Mouse (Mus musculus) natural killer cell, adult 2 months (primary cell): ENCODE results near the gene Olfr1382.
"Not testable (repeated sequence)": the region's sequence is repeated elsewhere in the genome, so short reads cannot be mapped to it uniquely, and the experiment has no call there.

Experiments
- DNase-seq, 2 experiments: peaks; one replicate each; pipeline ENCODE4 v3.0.0; 2022; ENCODE audit warnings: low spot score in 2 of 2

Olfr1382 gene

GRCm38 (mm10) chr11:49527947-49528346 lies at the start of gene Olfr1382:
Olfr1382 (plus strand) TSS chr11:49528247.
- DNase-seq, result no peak

GRCm38 (mm10) chr11:49485973-49486372 lies 42.1 kb upstream of the Olfr1382 start:
- DNase-seq, result no peak

- not testable (repeated sequence) for DNase-seq
Observed at GRCm38 (mm10) chr11:49488770-49489169, 39.3 kb upstream of the Olfr1382 start, which contains the start of gene Olfr1385. Olfr1385 (plus strand) TSS chr11:49489070.

GRCm38 (mm10) chr11:49518086-49518485 lies 10.0 kb upstream of the Olfr1382 start:
- DNase-seq, result no peak

GRCm38 (mm10) chr11:49519348-49519747 lies 8.7 kb upstream of the Olfr1382 start, which contains the start of gene Olfr1383:
Olfr1383 (plus strand) TSS chr11:49519648.
- DNase-seq, result no peak

- no peak for DNase-seq
Observed at GRCm38 (mm10) chr11:49532761-49533160, 4.7 kb downstream of the Olfr1382 start.

GRCm38 (mm10) chr11:49536631-49537030 lies 8.6 kb downstream of the Olfr1382 start:
- DNase-seq, result not testable (repeated sequence)

- DNase-seq, result not testable (repeated sequence)
Observed at GRCm38 (mm10) chr11:49543149-49543548, 15.1 kb downstream of the Olfr1382 start, which contains the start of gene Olfr1381. Olfr1381 (plus strand) TSS chr11:49543449.

- not testable (repeated sequence) for DNase-seq
Observed at GRCm38 (mm10) chr11:49554033-49554432, 26.0 kb downstream of the Olfr1382 start.

- not testable (repeated sequence) for DNase-seq
Observed at GRCm38 (mm10) chr11:49556578-49556977, 28.5 kb downstream of the Olfr1382 start, which contains the start of gene Olfr1380. Olfr1380 (plus strand) TSS chr11:49556878.

- DNase-seq, result not testable (repeated sequence)
Observed at GRCm38 (mm10) chr11:49575054-49575453, 47.0 kb downstream of the Olfr1382 start.

GRCm38 (mm10) chr11:49580452-49580851 lies 52.4 kb downstream of the Olfr1382 start:
- DNase-seq, result not testable (repeated sequence)
